Mouse (Mus musculus) liver, adult 2 months (tissue): Measurements from ENCODE around the gene Npas2. TPM values are rescaled to one million over a fixed set of nuclear protein-coding genes. Genes with fewer than 3 reads are reported as not detected.

ENCODE experiments used
- DNase-seq: peaks from one replicate; pipeline ENCODE4 v3.0.0-alpha.2; 2011; ENCODE audit warnings: low read depth, low spot score; ENCODE audit errors: extremely low read depth
- H3K27ac ChIP-seq: fragments of 200-500 bp; replicated peaks from 2 replicates; pipeline ENCODE4 v1.5.1; 2012; ENCODE audit warnings: low read depth, mild to moderate bottlenecking, control low read depth, inconsistent platforms, low read length; ENCODE audit not compliant: insufficient read depth
- H3K27me3 ChIP-seq: fragments of 200-500 bp; 2 replicates; pipeline ENCODE4 v1.6.1; 2012; ENCODE audit warnings: mild to moderate bottlenecking, moderate library complexity, low read length, inconsistent platforms; ENCODE audit not compliant: control insufficient read depth, insufficient read depth
- H3K36me3 ChIP-seq: fragments of 200-500 bp; 2 replicates; pipeline ENCODE4 v1.6.1; 2012; ENCODE audit warnings: low read length, inconsistent platforms; ENCODE audit not compliant: control insufficient read depth, insufficient read depth
- H3K4me1 ChIP-seq: fragments of 200-500 bp; 2 replicates; pipeline ENCODE4 v1.6.1; 2011; ENCODE audit warnings: low read length; ENCODE audit not compliant: control insufficient read depth, insufficient read depth
- H3K4me3 ChIP-seq: fragments of 200-500 bp; 2 replicates; pipeline ENCODE4 v1.5.1; 2011; ENCODE audit warnings: low read depth, mild to moderate bottlenecking, control low read depth, low read length, moderate library complexity; ENCODE audit not compliant: insufficient read depth
- H3K79me2 ChIP-seq: fragments of 200-500 bp; 2 replicates; pipeline ENCODE4 v1.6.1; 2012; ENCODE audit warnings: inconsistent platforms, mild to moderate bottlenecking, low read length, moderate library complexity; ENCODE audit not compliant: control insufficient read depth, insufficient read depth
- H3K9ac ChIP-seq: fragments of 200-500 bp; 2 replicates; pipeline ENCODE4 v1.6.1; 2012; ENCODE audit warnings: low read depth, mild to moderate bottlenecking, control low read depth, inconsistent platforms, low read length
- CTCF ChIP-seq: fragments of 200-500 bp; IDR thresholded peaks from 2 replicates; pipeline ENCODE4 v1.5.1; 2011; ENCODE audit warnings: low read depth, low read length, control low read depth
- POLR2A ChIP-seq: fragments of 200-500 bp; IDR thresholded peaks from 2 replicates; pipeline ENCODE4 v1.6.1; 2011; ENCODE audit warnings: low read length, control low read depth; ENCODE audit not compliant: insufficient read depth; ENCODE audit errors: extremely low read depth
- WGBS: fragments of 180-500 bp; shearing (Covaris S2); methylation state at CpG from one replicate; pipeline ENCODE4 v1.1.7; 2018; 5-methylcytosine and 5-hydroxymethylcytosine counted together
- polyA plus RNA-seq: library from polyadenylated mRNA; depleted of rRNA; stranded (reverse); fragments of >200 nt; gene quantifications from 2 replicates; pipeline ENCODE4 v1.2.3, GENCODE M21; 2012
- total RNA-seq: library from RNA; depleted of rRNA; stranded (reverse); fragments of >200 nt; gene quantifications from 2 replicates; pipeline ENCODE4 v1.2.3, GENCODE M21; 2014

Npas2 gene
- total and polyA plus RNA-seq, 2 experiments = 3.7 TPM; not detected in 1

DNA sequence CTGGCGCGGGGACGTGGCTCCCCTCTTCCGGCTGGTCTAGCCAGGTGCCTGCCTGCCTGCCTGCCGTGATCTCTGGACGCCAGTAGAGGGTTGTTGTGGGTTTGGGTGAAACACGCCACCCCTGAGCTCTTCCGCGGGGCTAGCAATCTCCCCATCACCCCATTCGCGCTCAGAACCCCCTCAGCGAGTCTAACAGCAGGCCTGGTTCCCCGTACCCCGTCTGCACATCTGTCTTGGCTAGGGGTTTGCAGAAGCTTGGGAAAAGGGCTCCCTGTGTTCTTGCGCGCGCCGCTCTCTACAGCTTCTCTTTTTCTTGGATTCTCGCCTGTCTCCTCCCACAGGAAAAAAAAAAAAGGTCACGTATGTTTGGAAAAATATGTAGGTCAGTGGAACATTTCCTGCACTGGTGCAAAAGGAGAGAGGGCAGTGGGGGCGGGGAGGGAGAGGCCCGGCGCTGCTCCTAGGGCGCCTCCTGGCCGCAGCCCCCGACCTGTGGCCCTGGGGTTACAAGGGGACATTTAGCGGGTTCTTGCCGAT is 1.0 kb upstream of the Npas2 start:
- Histone ChIP-seq H3K27ac (no peak overlapping the region), H3K79me2 (peaks cover 7% of the 10 kb centered on the region; the same call in 1 of the 2 replicates), H3K9ac (no peak overlapping the region), H3K36me3 (no peaks in the 10 kb centered on the region), H3K4me1 (peaks cover 10% of the 10 kb centered on the region), H3K4me3 (peak overlapping the region; percentile 81; the same call in 1 of the 2 replicates), H3K27me3 (no peaks in the 10 kb centered on the region)
- no peak for TF ChIP-seq POLR2A
- peak; percentile 22 for TF ChIP-seq CTCF
- 1% methylated on average over 28 of the region's 28 CpGs for WGBS
- peak; percentile 90 for DNase-seq

DNA sequence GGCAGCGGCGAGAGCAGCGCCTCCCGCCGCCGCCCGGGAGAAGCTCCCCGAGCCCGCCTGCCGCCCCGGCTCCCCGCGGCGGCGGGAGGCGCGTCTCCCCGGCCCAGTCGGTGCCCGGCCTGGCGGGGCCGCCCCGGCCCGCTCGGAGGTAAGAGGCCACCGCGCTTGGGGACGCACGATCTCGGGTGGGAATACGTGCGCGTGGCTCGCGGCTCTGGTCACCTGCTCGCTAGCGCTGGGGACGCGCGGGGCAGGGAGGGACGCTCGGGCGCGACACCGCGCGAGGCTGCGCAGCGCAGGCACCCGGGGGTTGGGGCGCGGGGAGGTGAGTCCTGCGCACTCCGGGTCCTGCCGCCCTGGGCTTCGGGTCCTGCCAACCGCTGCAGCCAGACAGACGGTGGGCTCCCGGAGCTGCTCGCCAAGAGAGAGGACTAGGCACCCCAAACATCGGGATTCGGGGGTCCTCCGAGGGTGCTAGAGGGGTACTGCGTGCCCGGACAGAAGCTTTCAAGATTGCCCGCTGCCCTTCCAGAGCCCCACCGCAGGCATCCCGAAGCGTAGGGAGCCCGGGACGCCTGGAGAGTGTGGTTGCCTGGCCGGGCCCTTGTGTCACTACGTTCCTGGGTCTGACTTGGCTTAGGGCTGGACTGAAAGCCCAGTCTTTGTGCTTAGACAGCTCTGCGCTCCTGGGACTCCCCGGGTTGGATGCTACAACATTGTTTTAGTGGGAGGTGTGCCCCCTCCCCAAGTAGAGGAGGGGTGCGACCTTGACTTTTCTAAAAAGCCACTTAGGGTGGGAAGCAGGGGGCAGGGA is 538 bp downstream of the Npas2 start:
- peaks cover 8% of the 10 kb centered on the region for H3K4me1 ChIP-seq
- H3K4me3 ChIP-seq = peak overlapping the region; percentile 81
- WGBS = 1% methylated on average over 73 of the region's 76 CpGs
- H3K27ac ChIP-seq = no peak overlapping the region
- H3K79me2 ChIP-seq = peaks cover 14% of the 10 kb centered on the region
- H3K36me3 ChIP-seq = no peaks in the 10 kb centered on the region
- TF ChIP-seq POLR2A = no peak
- TF ChIP-seq CTCF = no peak
- H3K9ac ChIP-seq = peak overlapping the region; percentile 70
- DNase-seq = no peak
- H3K27me3 ChIP-seq = no peaks in the 10 kb centered on the region

DNA sequence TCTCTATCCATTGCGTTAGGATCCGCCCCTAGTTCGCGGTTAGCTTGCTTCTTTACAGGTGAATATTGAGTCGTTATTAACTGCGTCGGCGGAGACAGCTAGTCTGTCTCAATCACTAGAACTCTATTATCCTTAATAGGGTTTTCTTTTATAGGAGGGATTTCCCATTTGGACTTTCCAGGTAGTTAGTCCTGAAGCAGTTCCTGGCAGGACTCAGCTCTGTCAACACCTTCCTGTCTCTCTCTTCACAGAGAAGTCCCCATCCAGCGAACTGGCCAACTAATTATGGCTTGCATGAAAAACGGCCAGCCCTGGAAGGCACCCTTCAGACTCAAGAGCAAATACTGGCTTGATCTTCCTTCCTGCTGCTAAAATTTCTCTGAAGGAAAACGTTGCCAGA is 1.4 kb downstream of the Npas2 start:
- no peaks in the 10 kb centered on the region for H3K36me3 ChIP-seq
- H3K79me2 ChIP-seq = peaks cover 17% of the 10 kb centered on the region
- no peak for DNase-seq
- peaks cover 8% of the 10 kb centered on the region for H3K4me1 ChIP-seq
- H3K27ac ChIP-seq = no peak overlapping the region
- no peak overlapping the region for H3K9ac ChIP-seq
- WGBS = 31% methylated on average over 11 of the region's 11 CpGs
- TF ChIP-seq POLR2A (no peak), CTCF (no peak)
- H3K4me3 ChIP-seq = no peak overlapping the region
- no peaks in the 10 kb centered on the region for H3K27me3 ChIP-seq

DNA sequence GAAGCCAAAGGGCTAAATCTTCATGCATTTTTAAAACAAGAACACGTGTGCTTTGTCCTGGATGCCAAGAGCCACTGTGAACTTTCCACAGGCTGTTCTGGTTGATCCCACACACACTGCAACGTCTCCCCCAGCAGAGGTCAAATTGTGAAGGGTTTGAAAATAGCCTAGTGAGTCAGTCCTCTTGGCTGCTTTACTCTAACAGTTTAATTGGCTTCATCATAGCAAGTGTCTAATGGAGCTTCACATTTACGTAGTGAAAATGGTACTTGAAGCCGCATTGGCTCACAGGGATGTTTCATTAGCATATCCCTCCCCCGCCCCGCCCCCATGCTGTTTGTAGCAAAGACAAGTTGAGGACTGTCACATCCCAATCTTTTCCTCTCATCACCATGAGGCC is 2.6 kb downstream of the Npas2 start:
- WGBS = 63% methylated on average over 6 of the region's 6 CpGs
- TF ChIP-seq POLR2A (no peak), CTCF (no peak)
- no peak for DNase-seq
- peaks cover 23% of the 10 kb centered on the region for H3K79me2 ChIP-seq
- no peaks in the 10 kb centered on the region for H3K27me3 ChIP-seq
- H3K36me3 ChIP-seq = no peaks in the 10 kb centered on the region
- peaks cover 8% of the 10 kb centered on the region for H3K4me1 ChIP-seq
- no peak overlapping the region for H3K9ac ChIP-seq
- H3K27ac ChIP-seq = no peak overlapping the region
- no peak overlapping the region for H3K4me3 ChIP-seq

DNA sequence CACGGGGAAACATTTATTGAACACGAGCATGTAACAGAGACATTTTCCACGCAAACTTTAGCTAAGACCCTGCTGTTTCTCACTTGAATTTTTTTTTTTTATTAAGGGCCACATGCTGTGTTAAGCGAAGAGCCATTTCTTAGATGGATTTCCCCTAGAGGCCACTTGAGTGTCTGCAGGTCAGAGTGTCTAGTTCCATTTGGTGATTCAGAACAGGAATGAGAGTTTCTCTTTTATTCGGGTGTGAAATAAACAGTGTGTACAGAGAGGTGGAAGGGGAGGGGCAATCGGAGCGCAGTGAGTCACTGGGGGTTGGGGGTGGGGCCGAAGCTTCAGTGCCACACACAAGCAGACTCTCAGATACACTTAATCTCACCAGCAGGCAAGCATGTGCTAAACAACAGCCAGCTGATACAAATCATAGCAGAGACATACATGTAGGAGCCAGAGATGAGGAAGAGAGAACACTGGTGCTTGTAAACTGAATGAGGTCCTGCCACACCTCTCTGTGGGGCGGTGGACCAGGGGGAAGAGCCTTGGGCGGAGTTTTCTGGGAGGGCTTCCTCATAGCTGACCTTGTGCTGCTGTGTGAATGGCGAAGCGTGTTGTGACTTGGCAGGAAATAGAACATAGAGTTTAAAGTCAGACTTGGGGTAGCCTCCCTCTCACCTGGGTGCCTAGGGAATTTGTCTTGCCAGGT is 3.3 kb downstream of the Npas2 start:
- no peak for TF ChIP-seq CTCF
- no peak for TF ChIP-seq POLR2A
- DNase-seq = no peak
- Histone ChIP-seq H3K9ac (no peak overlapping the region), H3K27ac (no peak overlapping the region), H3K79me2 (peaks cover 24% of the 10 kb centered on the region), H3K4me3 (no peak overlapping the region), H3K36me3 (no peaks in the 10 kb centered on the region), H3K27me3 (no peaks in the 10 kb centered on the region), H3K4me1 (peaks cover 8% of the 10 kb centered on the region)
- 66% methylated on average over 12 of the region's 12 CpGs for WGBS
